Mouse (Mus musculus) kidney, postnatal 10 days (tissue): ENCODE data around the gene Gm17067.
A peak's percentile ranks its signal among the peaks of the same experiment; 100 is the strongest.
"Not testable (repeated sequence)": the region's sequence is repeated elsewhere in the genome, so short reads cannot be mapped to it uniquely, and the experiment has no call there.

ENCODE experiments used
- DNase-seq: peaks from one replicate; pipeline ENCODE4 v3.0.0; 2021; ENCODE audit warnings: mixed read lengths

Gene Gm17067

GRCm38 (mm10) chr7:42726917-42727316, at the start of gene Gm17067:
TSS of gene Gm17067 (minus strand) at chr7:42727017.
- not testable (repeated sequence) for DNase-seq

DNA sequence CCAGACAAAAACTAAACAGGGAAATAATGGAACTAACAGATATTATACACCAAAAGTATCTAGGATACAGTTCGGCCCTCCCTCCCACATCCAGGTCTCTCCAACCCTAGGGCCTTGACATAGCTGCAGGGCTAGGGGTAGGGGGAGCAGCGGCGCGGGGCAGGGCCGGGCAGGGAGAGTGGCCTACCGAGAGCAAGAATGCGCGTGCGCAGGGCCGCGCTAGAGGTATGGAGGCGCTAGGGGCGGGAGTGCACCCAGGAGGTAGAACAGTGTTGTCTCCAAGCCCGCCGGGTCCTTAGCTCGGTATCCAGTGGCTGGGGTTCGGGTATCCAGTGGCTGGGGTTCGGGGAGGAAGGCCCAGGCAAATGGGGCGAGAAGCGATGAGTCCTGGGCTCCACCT, 23.0 kb upstream of the Gm17067 start:
- DNase-seq = no peak

- DNase-seq = no peak
These were observed 11.9 kb upstream of the Gm17067 start for GRCm38 (mm10) chr7:42738536-42739210.

GRCm38 (mm10) chr7:42693251-42693650, 33.6 kb downstream of the Gm17067 start:
- peak; percentile 14 for DNase-seq

GRCm38 (mm10) chr7:42692362-42693158, 34.3 kb downstream of the Gm17067 start, which contains the start of gene Zfp975:
TSS of gene Zfp975 (minus strand) at chr7:42692742.
- peak; percentile 88 for DNase-seq

DNA sequence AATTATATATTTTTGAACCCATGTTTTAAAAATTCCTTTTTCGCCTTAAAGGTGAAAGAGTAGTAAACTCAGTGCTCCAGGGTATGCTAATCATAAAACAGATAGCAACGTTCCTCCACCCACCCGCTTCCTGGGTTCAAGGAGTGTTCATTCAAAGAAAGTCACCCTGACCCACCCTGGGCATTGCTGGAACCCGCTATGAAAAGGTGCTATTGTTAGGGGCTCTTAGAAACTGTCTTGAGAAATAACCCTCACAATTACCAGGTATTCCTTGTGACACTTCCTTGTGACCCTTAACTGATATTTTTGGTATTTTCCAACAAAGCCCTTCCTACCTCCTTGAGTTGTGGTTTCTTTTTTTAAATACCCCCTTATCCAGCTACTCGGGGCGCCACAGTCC, 46.7 kb downstream of the Gm17067 start:
- DNase-seq = not testable (repeated sequence)

- DNase-seq = not testable (repeated sequence)
These were observed 47.2 kb downstream of the Gm17067 start for GRCm38 (mm10) chr7:42679646-42680045.

- DNase-seq = not testable (repeated sequence)
These were observed 66.7 kb downstream of the Gm17067 start for GRCm38 (mm10) chr7:42660140-42660539.
